Mouse (Mus musculus) forebrain, embryonic 11.5 days (tissue): ENCODE measurements around the gene Ttc28. TPM values are rescaled to one million over a fixed set of nuclear protein-coding genes. Genes with fewer than 3 reads are reported as not detected.
A peak's percentile ranks its signal among the peaks of the same experiment; 100 is the strongest.

ENCODE experiments used
- ATAC-seq: fragments of 200-750 bp; cut with Nextera tagmentation; replicated peaks from 2 replicates; pipeline ENCODE4 v1.8.0; 2017; ENCODE audit warnings: moderate TSS enrichment; ENCODE audit not compliant: low FRiP score
- DNase-seq: peaks from one replicate; pipeline ENCODE4 v3.0.0-alpha.2; 2017; ENCODE audit warnings: low spot score
- H3K27ac ChIP-seq: fragments of 300-500 bp; sonication (generic); 2 replicates; pipeline ENCODE4 v1.5.1; 2014; ENCODE audit warnings: low read depth, low read length
- H3K27me3 ChIP-seq: fragments of 300-500 bp; sonication (generic); 2 replicates; pipeline ENCODE4 v1.6.1; 2014; ENCODE audit warnings: mild to moderate bottlenecking, low read length, mixed read lengths; ENCODE audit not compliant: control insufficient read depth, insufficient read depth
- H3K36me3 ChIP-seq: fragments of 300-500 bp; sonication (generic); 2 replicates; pipeline ENCODE4 v1.6.1; 2014; ENCODE audit warnings: mild to moderate bottlenecking, low read length, moderate library complexity, mixed read lengths; ENCODE audit not compliant: control insufficient read depth, insufficient read depth
- H3K4me1 ChIP-seq: fragments of 300-500 bp; sonication (generic); replicated peaks from 2 replicates; pipeline ENCODE4 v1.6.1; 2014; ENCODE audit warnings: low read length, mixed read lengths; ENCODE audit not compliant: control insufficient read depth, insufficient read depth
- H3K4me2 ChIP-seq: fragments of 300-500 bp; sonication (generic); 2 replicates; pipeline ENCODE4 v1.6.1; 2014; ENCODE audit warnings: low read depth, mild to moderate bottlenecking, low read length, moderate library complexity, mixed read lengths; ENCODE audit not compliant: severe bottlenecking
- H3K4me3 ChIP-seq: fragments of 300-500 bp; sonication (generic); 2 replicates; pipeline ENCODE4 v1.5.1; 2014; ENCODE audit warnings: low read depth, low read length
- H3K9ac ChIP-seq: fragments of 300-500 bp; sonication (generic); 2 replicates; pipeline ENCODE4 v1.6.1; 2014; ENCODE audit warnings: low read length
- H3K9me3 ChIP-seq: fragments of 300-500 bp; sonication (generic); 2 replicates; pipeline ENCODE4 v1.6.1; 2016; ENCODE audit warnings: low read length, mixed read lengths; ENCODE audit not compliant: control insufficient read depth
- WGBS: fragments of 180-500 bp; shearing (Covaris S2); extraction: QIAGEN DNeasy Blood & Tissue Kit; methylation state at CpG from one replicate; pipeline ENCODE4 v1.1.7; 2014; 5-methylcytosine and 5-hydroxymethylcytosine counted together
- polyA plus RNA-seq: library from polyadenylated mRNA; unstranded; fragments of >200 nt; fragmentation: Nextera tagmentation; extraction: Ambion mirVana; gene quantifications from 2 replicates; pipeline ENCODE4 v1.2.1, GENCODE M21; 2014

Gene Ttc28
- polyA plus RNA-seq, 1 experiment from 2014 or later: 19.9 TPM

DNA sequence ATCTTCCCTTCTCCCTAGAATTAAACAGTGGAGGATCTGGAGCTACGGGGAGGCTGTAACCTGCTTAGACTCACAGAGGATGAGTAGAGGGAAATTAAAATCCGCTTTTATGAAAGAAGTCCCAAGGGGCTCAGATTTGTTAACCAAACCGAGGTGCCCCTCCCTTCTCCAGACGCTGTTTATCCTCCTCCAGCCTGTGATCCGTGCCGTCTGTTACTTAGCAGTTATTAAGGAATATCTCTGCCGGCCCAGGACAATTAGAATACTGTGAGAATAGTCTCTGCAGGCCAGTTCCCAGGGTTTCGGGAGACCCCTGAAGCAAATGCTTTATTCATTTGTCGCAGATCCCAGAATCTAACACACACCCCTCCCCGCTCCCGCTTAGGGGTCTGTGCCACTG is 283.8 kb downstream of the Ttc28 start:
- no peaks in the 10 kb centered on the region for H3K27me3 ChIP-seq
- H3K4me1 ChIP-seq: peaks cover 26% of the 10 kb centered on the region
- H3K4me3 ChIP-seq: no peak overlapping the region
- DNase-seq (no peak), ATAC-seq (peak; percentile 26)
- H3K27ac ChIP-seq: peak overlapping the region; percentile 53; the same call in 1 of the 2 replicates
- 34% methylated on average over 11 of the region's 11 CpGs for WGBS
- H3K4me2 ChIP-seq: no peak overlapping the region
- H3K9ac ChIP-seq: peak overlapping the region; percentile 5; the same call in 1 of the 2 replicates
- no peaks in the 10 kb centered on the region for H3K36me3 ChIP-seq
- no peaks in the 10 kb centered on the region for H3K9me3 ChIP-seq

DNA sequence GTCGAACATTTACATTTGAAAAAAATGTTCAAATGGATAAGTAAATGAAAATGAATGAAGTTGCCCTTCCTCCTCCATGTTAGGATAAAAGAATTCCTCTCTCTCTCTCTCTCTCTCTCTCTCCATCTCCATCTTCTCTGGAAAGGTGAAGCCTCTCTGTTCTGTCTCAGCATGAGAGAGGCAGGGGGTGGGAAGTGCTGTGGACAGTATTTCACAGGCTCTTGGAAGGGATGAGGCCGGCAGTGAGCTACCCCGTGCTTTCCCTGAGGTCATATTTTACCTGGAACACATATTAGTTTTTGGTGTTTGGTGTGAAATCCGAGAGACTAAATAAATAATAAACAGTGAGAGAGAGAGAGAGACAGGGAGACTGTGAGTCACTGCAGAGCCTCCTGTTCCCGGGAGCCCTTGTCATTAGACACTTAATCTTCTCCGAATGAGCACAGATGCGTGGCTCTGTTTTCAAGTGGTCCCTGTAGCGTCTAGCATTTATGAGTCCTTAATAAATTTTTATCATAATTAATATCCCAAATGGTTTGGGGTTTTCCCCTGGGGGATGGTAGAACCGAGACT is 284.8 kb downstream of the Ttc28 start:
- H3K27ac ChIP-seq: no peak overlapping the region
- H3K4me1 ChIP-seq: peaks cover 26% of the 10 kb centered on the region
- no peak for ATAC-seq
- no peak for DNase-seq
- no peak overlapping the region for H3K4me2 ChIP-seq
- no peaks in the 10 kb centered on the region for H3K36me3 ChIP-seq
- H3K4me3 ChIP-seq: no peak overlapping the region
- H3K9me3 ChIP-seq: no peaks in the 10 kb centered on the region
- 37% methylated on average over 9 of the region's 9 CpGs for WGBS
- H3K27me3 ChIP-seq: no peaks in the 10 kb centered on the region
- H3K9ac ChIP-seq: no peak overlapping the region; the same call in 1 of the 2 replicates

DNA sequence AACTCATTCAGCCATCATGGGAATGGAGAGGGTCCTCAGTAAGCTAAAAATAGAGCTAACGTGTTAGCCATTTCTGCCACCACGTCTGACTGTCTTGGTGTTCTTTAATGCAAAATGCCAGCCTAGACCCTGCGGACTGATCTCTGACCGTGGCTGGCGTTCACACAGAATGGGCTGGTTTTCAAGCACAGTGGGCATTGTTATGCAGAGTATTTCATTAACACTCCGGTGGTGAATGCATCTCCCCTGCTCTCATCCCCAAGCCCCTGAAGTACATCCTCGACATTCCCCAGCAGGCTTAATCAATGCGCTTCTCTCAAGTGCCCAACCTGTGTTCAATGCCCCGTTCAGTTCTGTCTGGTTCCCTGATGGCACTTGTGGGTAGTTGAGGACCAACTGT is 290.8 kb downstream of the Ttc28 start:
- Histone ChIP-seq H3K4me2 (no peak overlapping the region), H3K36me3 (no peaks in the 10 kb centered on the region), H3K27ac (no peak overlapping the region), H3K27me3 (no peaks in the 10 kb centered on the region), H3K9ac (no peak overlapping the region), H3K4me3 (no peak overlapping the region), H3K4me1 (peaks cover 4% of the 10 kb centered on the region; the same call in 1 of the 2 replicates), H3K9me3 (no peaks in the 10 kb centered on the region)
- 18% methylated on average over 9 of the region's 9 CpGs for WGBS
- ATAC-seq (no peak), DNase-seq (no peak)

DNA sequence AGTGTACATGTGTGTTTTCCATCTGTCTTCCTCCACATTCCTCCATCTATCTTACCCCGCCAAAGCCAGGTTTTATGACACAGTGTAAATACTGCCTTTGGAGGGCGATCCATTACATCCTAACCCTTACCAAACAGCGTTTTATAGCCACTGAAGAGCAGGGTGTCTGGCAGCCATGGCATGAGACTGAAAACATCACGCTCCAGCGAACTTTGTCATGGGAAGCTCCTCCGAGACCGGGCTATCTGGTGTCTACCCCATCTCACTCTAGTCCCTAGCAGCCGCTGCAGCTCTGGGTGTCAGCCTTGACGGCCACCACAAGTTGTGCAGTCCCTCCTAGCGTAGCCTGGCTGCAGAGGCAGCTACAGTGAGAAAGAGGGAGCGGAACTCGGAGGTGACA is 295.8 kb downstream of the Ttc28 start:
- no peak overlapping the region for H3K4me3 ChIP-seq
- DNase-seq (no peak), ATAC-seq (no peak)
- H3K9me3 ChIP-seq: no peaks in the 10 kb centered on the region
- H3K36me3 ChIP-seq: no peaks in the 10 kb centered on the region
- peaks cover 11% of the 10 kb centered on the region for H3K4me1 ChIP-seq
- no peak overlapping the region for H3K27ac ChIP-seq
- no peak overlapping the region for H3K4me2 ChIP-seq
- WGBS: 82% methylated on average over 12 of the region's 12 CpGs
- H3K27me3 ChIP-seq: no peaks in the 10 kb centered on the region
- H3K9ac ChIP-seq: no peak overlapping the region

DNA sequence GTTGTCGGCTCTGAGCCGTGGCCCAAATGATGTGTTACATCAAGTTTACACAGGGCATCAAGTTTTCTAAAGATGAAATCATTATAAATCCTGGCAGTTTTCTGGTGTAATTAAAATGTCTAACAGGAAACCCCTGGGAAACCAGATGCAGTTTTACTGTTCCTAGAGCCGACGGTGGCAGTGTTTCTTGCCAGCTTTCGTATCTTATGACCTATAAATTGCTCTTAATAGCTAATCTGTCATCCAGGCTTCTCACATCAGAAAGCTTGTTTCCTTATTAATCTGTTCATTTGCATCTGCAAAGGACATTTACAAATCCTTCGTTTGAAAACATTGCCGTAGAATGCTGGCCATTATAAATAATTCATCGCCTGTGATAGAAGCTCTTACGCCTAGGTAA is 296.2 kb downstream of the Ttc28 start:
- Histone ChIP-seq H3K27ac (no peak overlapping the region), H3K4me3 (no peak overlapping the region), H3K27me3 (no peaks in the 10 kb centered on the region), H3K9ac (no peak overlapping the region), H3K36me3 (no peaks in the 10 kb centered on the region), H3K9me3 (no peaks in the 10 kb centered on the region), H3K4me2 (no peak overlapping the region), H3K4me1 (peaks cover 9% of the 10 kb centered on the region)
- DNase-seq (no peak), ATAC-seq (no peak)
- WGBS: 77% methylated on average over 9 of the region's 9 CpGs

DNA sequence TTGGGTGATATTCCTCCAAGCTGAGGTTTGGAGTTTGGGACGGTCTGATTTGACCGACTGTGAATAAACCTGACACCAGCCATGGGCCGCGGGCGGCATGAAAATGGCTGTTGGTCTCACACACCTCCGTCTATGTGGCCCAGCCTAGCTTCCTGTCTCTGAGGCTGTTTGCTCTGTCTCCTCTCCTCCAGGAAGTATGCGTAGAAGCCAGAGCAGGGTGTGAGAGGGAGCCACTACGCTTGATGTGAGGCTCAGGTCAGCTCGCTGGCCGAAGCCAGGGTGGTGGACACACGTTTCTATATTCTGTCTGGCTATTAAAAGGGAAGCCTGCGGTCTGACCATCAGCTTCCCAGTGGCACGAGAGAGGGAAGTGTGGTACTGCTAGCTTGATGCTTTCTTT is 296.8 kb downstream of the Ttc28 start:
- H3K27ac ChIP-seq: no peak overlapping the region
- H3K4me3 ChIP-seq: no peak overlapping the region
- H3K9ac ChIP-seq: no peak overlapping the region
- ATAC-seq (no peak), DNase-seq (no peak)
- 93% methylated on average over 13 of the region's 13 CpGs for WGBS
- peaks cover 9% of the 10 kb centered on the region for H3K4me1 ChIP-seq
- H3K9me3 ChIP-seq: no peaks in the 10 kb centered on the region
- no peaks in the 10 kb centered on the region for H3K36me3 ChIP-seq
- no peaks in the 10 kb centered on the region for H3K27me3 ChIP-seq
- no peak overlapping the region for H3K4me2 ChIP-seq

DNA sequence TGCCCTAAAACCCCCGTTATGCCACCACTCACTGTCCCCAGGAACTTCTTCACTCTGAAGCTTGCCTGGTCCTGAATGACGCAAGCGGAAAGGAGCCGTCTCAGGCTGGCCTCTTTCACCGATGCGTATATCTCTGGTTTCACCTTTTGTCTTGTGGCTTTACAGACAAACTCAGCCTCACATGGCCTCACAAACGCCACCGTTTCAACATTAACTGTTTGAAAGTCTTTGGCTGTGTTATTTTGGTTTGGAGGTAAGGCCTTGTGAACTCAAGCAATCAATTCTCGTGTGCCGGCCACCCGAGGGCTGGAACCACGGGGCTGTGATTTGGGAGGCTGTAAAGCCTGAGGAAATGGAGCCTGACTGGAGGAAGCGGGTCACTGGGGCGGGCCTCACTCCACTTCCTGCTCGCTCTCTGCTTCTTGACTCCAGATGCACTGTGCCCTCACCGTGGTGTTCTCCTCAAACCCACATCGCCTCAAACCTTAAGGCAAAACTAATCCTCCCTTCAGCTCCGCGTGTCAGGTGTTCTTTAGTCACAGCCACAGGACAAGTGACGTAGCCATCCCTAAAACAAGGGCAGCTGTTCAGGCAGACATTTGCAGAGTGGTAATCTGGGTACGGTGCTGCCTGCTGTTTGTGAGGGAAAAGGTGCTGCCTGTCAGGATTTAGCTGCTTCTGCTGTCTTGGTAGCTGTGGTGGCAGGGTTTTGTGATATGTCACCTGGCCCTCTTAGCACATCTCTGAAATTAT is 298.9 kb downstream of the Ttc28 start:
- Histone ChIP-seq H3K36me3 (no peaks in the 10 kb centered on the region), H3K9me3 (no peaks in the 10 kb centered on the region), H3K9ac (no peak overlapping the region), H3K4me1 (peaks cover 9% of the 10 kb centered on the region), H3K4me3 (no peak overlapping the region), H3K27me3 (no peaks in the 10 kb centered on the region), H3K27ac (no peak overlapping the region), H3K4me2 (no peak overlapping the region)
- no peak for DNase-seq
- ATAC-seq: no peak
- 72% methylated on average over 21 of the region's 21 CpGs for WGBS

DNA sequence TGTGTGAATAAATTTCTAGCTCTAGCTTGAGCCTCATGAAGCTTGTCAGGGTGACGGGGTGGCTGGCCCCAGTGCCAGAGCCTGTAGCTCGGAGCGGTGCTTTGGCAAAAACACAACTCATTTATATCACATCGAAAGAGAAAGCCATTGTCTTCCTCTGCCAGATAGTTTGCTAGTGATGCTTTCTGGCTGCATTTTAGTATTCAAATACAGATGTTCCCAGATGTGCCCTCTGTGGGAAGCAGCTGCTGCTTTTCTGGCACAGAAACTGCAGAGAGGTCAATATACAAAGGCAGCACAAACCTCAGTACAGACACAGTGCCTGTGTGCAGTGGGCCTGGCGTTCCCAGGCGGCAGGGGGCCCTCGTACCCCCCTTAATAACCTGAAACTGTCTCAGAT is 300.0 kb downstream of the Ttc28 start:
- Histone ChIP-seq H3K4me3 (no peak overlapping the region), H3K27ac (no peak overlapping the region), H3K27me3 (no peaks in the 10 kb centered on the region), H3K4me1 (peaks cover 9% of the 10 kb centered on the region), H3K9ac (no peak overlapping the region), H3K4me2 (no peak overlapping the region), H3K9me3 (no peaks in the 10 kb centered on the region), H3K36me3 (no peaks in the 10 kb centered on the region)
- WGBS: 72% methylated on average over 7 of the region's 7 CpGs
- ATAC-seq: no peak
- no peak for DNase-seq
